Comparison of ENCODE assay signal across 27 mouse cellular contexts in genomic region chr12:108749019-108749418, GRCm38 (mm10). TPM values are rescaled to one million over a fixed set of nuclear protein-coding genes. Genes with fewer than 3 reads are reported as not detected.
"Had no signal": no experiment of that assay in that cellular context is flagged by ENCODE, and none has a peak within 500 bp of the region (broad histone marks: within the 10 kb centered on the region; RNA-seq: fewer than 3 reads in every experiment).

No protein-coding gene starts in this region.

- H3K9ac ChIP-seq: forebrain, postnatal 0 days; heart, embryonic 13.5 days; heart, embryonic 15.5 days; hindbrain, embryonic 13.5 days; hindbrain, embryonic 15.5 days; intestine, embryonic 15.5 days; kidney, embryonic 15.5 days; limb, embryonic 13.5 days; limb, embryonic 15.5 days; liver, embryonic 13.5 days had no signal

- H3K27me3 ChIP-seq: heart, embryonic 13.5 days; heart, embryonic 15.5 days; hindbrain, embryonic 15.5 days; intestine, embryonic 15.5 days; kidney, embryonic 15.5 days; limb, embryonic 13.5 days; limb, embryonic 15.5 days; liver, embryonic 13.5 days had no signal

- H3K4me3 ChIP-seq: heart, embryonic 13.5 days; heart, embryonic 15.5 days; hindbrain, embryonic 13.5 days; hindbrain, embryonic 15.5 days; intestine, embryonic 15.5 days; kidney, embryonic 15.5 days; limb, embryonic 13.5 days; limb, embryonic 15.5 days; liver, embryonic 13.5 days had no signal

- H3K36me3 ChIP-seq: heart, embryonic 13.5 days; heart, embryonic 15.5 days; hindbrain, embryonic 13.5 days; hindbrain, embryonic 15.5 days; intestine, embryonic 15.5 days; kidney, embryonic 15.5 days; limb, embryonic 13.5 days; limb, embryonic 15.5 days; liver, embryonic 13.5 days had no signal

- H3K4me1 ChIP-seq: heart, embryonic 13.5 days; heart, embryonic 15.5 days; hindbrain, embryonic 13.5 days; hindbrain, embryonic 15.5 days; intestine, embryonic 15.5 days; limb, embryonic 13.5 days; limb, embryonic 15.5 days; liver, embryonic 13.5 days had no signal

- DNase-seq: forebrain, postnatal 0 days; gastrocnemius, postnatal 14 days; gastrocnemius, postnatal 36 days; heart, adult 18-20 months; heart, postnatal 14 days; kidney, adult 11 months; kidney, adult 2 months; kidney, adult 9 months; kidney, postnatal 14 days; kidney, postnatal 36 days; layer of hippocampus, adult 9-11 months; layer of hippocampus, postnatal 36 days; left cerebral cortex, postnatal 4 days; liver, embryonic 13.5 days had no signal

- H3K9me3 ChIP-seq: heart, embryonic 13.5 days; heart, embryonic 15.5 days; hindbrain, embryonic 13.5 days; hindbrain, embryonic 15.5 days; intestine, embryonic 15.5 days; kidney, embryonic 15.5 days; limb, embryonic 15.5 days; liver, embryonic 13.5 days had no signal

- H3K4me2 ChIP-seq: heart, embryonic 11.5 days; heart, embryonic 13.5 days; heart, embryonic 15.5 days; hindbrain, embryonic 13.5 days; hindbrain, embryonic 15.5 days; intestine, embryonic 15.5 days; kidney, embryonic 15.5 days; limb, embryonic 13.5 days; limb, embryonic 15.5 days; liver, embryonic 11.5 days; liver, embryonic 13.5 days had no signal

- ATAC-seq: forebrain, postnatal 0 days; hindbrain, postnatal 0 days; intestine, embryonic 15.5 days had no signal

- H3K27ac ChIP-seq: heart, embryonic 13.5 days; heart, embryonic 15.5 days; hindbrain, embryonic 13.5 days; hindbrain, embryonic 15.5 days; hindbrain, postnatal 0 days; intestine, embryonic 15.5 days; kidney, embryonic 15.5 days; kidney, postnatal 0 days; limb, embryonic 13.5 days; limb, embryonic 15.5 days; liver, embryonic 13.5 days had no signal

RNA-seq across cellular contexts. Expression of gene Degs2, which starts 46.9 kb away (rescaled TPM):
- total RNA-seq: forebrain, postnatal 0 days; hematopoietic stem cell, adult 5-6 weeks; left cerebral cortex, postnatal 4 days had no signal
